Mouse (Mus musculus) kidney, adult 9 months (tissue): Measurements from ENCODE around the gene Ptprg.

Source experiments
- DNase-seq: peaks from one replicate; pipeline ENCODE4 v3.0.0; 2022

The Ptprg gene

DNA sequence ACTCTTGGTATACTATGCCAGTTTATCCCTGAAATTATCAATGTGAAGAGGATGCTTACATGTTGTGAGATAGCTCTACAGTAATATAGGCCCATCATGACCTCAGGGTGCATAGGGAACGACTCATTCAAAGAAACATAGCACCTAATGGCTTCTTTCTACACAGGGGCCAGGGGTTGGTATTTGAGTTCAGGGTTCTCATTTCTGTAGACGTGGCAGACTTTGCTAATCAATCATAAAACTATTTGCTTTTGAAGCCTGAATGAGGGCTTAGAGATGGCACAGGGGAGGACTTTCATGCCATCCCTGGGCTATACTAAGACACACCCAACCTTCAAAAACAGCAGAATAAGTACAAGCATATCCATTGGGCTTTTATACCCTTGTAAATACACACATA lies 16.4 kb downstream of the Ptprg start:
- no peak for DNase-seq

DNA sequence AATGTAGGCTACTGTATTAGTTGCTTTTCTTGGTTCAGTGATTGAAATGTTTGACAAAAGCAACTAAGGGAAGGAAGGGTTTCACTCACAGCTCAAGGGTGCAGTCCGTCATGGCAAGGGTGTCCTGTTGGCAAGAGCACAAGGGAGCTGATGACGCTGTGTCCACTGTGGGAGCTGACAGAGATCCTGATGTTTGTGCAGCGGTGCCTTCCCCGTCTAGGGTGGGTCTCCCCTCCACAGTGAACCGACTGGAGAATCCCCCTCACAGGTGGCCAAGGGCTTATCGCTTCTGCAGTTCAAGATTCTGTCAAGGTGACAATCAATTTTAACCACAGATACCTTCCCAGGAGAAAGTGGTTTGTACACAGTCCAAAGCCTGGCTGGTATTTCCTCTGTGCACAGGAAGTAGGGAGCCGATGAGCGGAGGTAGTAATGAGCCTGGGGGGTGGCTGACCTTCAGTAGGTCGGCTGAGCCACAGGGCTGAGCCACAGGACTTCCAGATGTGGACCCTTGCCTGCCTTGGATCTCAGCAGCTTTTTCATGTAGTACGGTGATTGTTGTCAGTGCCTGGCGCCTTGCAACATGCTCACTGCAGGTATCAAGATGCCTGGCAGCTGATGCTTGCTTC lies 18.5 kb downstream of the Ptprg start:
- DNase-seq, result no peak

DNA sequence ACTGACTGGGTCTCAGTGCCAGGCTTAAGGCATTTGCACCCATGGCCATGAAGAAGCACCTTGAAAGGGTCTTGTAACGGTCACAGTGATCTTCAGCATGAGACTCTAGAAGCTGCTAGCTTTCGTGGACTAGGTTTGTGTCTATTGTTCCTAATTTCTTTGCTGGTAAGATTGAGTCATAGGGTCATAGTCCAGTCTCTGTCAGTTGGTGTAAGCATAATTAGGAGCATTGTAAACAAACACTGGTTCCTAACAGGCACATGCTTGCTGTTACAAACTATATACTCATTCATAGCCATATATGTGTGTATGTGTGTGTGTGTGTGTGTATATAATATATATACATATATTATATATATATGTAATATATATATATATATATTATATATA lies 19.1 kb downstream of the Ptprg start:
- no peak for DNase-seq

GRCm38 (mm10) chr14:11573710-11574109 lies 20.4 kb downstream of the Ptprg start:
- no peak for DNase-seq

DNA sequence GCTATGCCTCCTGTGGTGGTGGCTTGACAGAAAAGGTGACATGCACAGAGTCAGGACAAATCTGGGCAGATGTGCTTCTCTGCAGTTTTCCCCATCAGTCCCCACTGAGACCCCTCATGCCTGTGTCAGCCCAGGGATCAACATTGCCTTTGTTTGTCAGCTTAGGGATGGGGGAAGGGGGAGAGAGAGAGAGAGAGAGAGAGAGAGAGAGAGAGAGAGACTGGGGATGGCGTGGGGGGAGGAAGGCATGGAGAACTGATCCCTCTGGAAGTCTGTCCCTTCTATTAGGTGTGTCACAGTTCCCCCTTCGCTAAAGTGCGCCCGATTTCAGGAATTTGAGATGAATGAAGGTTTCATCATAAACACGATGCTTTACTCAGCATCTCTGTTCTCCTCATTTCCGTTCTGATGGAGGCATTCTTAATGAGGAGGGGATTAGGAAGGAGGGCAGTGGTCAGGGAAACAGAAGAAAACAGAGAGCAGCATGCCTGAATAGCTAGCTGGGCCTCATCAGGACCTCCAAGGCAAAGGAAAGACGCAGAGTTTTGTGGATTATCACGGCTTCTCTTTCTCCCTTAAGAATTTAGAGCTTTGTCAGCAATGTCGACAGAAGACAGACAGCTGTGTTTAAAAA lies 24.1 kb downstream of the Ptprg start:
- no peak for DNase-seq

GRCm38 (mm10) chr14:11577910-11578309 lies 24.6 kb downstream of the Ptprg start:
- no peak for DNase-seq

DNA sequence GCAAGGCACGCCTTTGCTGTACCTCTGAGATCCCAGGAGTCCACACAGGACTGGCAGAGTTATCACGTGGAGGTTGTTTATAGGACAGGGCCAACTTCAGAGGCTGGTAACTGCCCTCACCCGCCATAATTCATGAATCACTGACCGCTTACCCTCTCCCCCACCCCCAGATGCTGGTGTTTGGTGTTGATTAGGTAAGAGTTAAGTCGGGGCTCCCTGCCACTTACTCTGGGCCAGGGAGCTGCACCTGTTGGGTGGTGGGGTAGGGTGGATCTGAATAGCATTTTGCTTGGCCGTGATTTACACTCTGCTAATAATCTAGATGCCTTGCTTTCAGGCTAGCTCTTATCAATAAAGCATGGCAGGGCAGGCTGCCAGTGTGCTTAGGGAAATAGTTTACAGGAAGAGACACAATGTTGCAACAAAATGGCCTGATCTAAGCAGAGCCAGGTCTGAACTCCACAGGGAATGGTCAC lies 25.2 kb downstream of the Ptprg start:
- no peak for DNase-seq

DNA sequence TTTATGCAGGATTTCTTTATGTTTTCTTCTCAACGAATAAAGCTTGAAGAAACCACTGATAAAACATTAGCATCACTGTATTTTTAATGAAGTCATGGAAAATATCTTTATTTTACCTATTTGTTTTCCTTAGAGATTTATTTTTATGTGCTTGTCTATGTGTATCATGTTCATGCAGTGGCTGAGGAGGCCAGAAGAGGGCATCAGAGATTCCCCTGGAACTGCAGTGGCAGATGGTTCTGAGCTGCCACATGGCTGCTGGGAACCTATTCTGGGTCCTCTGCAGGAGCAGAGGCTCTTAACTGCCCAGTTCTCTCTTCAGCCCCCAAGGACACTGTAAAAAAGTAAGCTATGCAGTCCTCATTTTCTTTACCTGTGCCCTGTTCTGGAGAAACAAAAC lies 26.6 kb downstream of the Ptprg start:
- DNase-seq, result no peak

GRCm38 (mm10) chr14:11584263-11584662 lies 30.9 kb downstream of the Ptprg start:
- DNase-seq, result no peak

DNA sequence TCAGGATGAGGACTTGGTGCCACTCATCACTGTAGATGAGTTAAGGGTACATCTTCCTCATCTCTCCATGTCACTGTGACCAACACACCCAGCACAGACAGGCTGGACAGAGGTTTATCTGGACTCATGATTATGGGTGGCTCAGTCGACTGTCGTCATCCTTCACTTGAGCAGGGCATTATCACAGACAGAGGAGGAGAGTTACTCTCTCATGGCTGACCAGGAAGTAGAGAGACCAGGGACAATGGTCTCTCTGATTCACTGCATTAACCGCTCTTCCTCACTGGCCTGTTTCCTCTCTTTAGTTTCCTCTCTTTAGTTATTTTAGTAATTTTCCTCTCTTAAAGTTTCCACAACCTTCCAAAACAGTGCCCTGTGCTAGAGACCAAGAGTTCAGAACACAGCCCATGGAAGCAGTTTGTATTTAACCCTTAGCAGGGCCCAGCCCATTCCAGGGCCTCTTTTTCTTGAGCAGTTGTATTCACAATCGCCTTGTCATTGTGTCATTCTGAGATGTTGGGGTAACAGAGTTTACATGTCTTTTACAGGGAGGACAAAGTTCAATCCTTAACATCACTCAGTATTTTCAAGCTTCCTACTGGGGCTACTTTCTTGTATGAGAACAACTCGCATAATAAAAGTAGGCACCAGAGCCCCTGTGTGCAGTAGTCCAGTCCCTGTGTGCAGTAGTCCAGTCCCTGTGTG lies 31.7 kb downstream of the Ptprg start:
- no peak for DNase-seq

GRCm38 (mm10) chr14:11590387-11590786 lies 37.1 kb downstream of the Ptprg start:
- DNase-seq, result peak; percentile 14

- DNase-seq, result no peak
These were observed 39.3 kb downstream of the Ptprg start for GRCm38 (mm10) chr14:11592650-11593049.

- DNase-seq, result no peak
These were observed 41.0 kb downstream of the Ptprg start for GRCm38 (mm10) chr14:11594336-11594735.

DNA sequence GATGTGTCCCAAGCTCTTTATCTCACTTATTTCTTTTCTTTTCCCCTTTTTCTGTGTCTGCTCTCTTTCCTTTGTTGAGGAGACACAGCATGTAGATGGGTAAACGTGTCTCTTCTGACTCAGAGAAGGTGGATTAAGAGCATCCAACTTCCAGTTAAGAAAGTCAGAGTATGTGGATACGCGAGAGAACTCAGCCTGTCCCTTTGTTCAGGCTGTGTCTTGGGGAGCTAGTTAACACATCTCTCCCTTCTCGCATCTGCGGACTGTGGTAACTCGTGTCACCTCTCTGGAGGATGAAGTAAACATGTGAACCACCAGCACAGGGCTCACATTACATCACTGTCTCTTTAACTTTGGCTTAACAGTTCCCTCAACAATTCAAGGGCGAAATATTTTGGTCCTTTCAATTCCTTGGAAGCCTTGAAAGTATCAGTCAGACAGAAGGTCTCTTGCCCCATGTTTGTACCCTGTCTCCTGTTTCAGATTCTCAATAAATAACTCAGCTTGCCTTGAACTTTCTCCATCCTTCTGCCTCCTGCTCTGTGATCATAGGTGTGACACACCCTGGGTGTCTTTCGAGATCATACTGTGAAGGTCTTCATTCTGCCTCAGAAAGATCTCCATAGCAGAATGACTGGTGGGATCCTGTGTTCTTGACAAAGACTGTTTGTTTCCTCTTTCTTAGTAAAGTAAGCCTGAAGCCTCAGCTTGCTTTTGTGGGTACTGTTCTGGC lies 51.0 kb downstream of the Ptprg start:
- DNase-seq, result no peak

DNA sequence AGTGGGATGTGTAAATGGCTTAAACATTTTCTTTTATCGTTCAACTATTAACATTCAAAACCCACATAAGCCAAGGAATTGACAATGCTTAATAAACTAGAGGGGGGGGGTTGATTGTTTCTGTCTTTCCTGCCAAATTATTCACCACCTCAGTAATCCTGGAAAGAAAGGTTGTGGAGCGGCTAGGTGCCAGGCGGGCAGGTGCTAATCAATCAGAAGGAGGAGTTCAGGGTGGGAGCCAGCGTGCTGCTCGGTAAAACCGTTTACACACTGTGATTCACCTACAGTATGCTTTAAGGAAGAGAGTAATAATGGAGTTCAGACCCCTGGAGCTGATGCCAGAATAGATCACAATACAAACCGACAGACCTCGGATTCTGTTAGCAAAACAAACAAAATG lies 55.0 kb downstream of the Ptprg start:
- DNase-seq, result peak; percentile 16

- peak; percentile 77 for DNase-seq
These were observed 56.7 kb downstream of the Ptprg start for GRCm38 (mm10) chr14:11609857-11610582.

- DNase-seq, result no peak
These were observed 59.1 kb downstream of the Ptprg start for GRCm38 (mm10) chr14:11612426-11612825.

DNA sequence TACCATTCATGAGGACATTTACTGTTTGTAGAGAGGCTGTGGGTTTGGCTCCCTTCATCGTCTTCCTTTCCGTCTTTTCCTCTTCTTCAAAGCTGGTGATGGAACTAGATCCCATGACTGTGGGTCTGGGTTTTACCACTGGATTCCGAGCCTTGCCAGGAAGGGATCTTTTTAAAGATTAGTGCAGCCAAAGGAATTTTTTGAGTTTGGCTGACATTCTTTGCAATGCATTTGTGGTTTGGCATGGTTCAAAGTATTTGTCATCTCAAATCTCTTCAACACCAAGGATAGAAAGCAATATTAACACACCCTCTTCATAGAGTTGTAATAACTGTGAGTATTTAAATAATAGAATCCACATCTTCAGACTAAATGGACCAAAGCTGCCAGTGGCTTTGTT lies 59.8 kb downstream of the Ptprg start:
- no peak for DNase-seq

DNA sequence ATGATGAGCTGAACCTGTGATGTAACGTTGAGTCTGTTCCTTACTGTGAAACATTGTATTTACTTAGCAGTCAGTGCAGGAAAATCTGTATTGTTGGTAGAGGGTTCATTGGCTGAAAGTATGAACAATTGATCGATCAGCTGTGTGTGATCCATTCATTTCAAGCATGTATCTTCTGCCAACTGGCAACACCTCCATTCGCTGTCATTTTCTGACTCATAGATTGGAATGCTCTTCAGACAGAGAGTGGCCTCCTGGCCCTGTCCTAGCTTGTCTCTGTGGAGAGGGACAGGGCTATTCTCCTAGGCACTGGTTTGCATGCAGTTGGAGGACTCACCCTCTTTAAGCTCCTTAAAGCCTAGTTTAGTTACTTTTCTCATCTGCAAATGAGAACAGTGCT lies 62.4 kb downstream of the Ptprg start:
- no peak for DNase-seq

DNA sequence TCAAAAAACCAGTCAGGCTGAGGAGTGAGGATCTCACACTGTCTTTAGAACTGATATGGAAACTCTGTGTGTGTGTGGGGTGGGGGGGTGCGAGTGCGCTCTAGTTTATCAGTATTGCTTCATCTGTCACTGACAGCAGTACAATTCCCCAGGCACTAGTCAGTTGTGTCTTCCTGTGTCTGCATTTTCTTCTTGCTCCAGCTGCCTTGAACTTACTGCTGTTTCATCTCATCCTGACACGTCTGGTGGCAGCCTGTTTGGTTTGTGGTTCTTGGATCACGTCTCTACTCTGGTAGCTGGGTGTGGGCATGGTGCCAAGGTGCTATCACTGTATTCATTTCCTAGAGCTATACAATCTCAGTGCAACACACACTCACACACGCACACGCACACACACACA lies 64.0 kb downstream of the Ptprg start:
- peak; percentile 39 for DNase-seq

- DNase-seq, result peak; percentile 16
These were observed 64.9 kb downstream of the Ptprg start for GRCm38 (mm10) chr14:11618140-11618705.

- DNase-seq, result peak; percentile 35
These were observed 66.3 kb downstream of the Ptprg start for GRCm38 (mm10) chr14:11619606-11620005.
